Mouse (Mus musculus): Measurements from ENCODE around the gene Fbxw11. TPM values are rescaled to one million over a fixed set of nuclear protein-coding genes. Genes with fewer than 3 reads are reported as not detected.

Fbxw11 gene
- total RNA-seq, 2 experiments from 2014 or later = 111 to 120 TPM

GRCm38 (mm10) chr11:32725171-32725570 is 82.6 kb downstream of the Fbxw11 start:
- DNase-seq (ENCODE audit: low spot score in 2 of 2) = no peak
- intact Hi-C loops (cut with DNase I) = no loop called here

DNA sequence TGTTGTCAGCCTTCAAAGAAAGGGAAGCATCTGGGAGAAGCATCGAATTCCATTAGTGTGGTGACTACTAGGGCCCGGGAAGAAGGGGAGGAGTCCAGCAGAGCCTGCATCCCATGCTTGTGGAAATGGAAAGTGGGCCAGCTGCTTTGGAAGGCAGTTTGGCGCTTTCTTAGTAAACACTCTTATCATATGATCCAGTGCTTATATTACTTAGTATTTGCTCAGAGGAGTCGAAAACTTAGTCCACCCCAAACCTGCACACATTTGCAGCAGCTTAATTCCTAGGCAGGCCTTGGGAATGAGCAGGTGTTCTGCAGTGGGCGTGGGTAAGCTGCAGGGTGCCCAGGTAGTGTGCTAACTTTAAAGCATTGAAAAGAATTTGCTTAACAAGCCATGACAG is 89.9 kb downstream of the Fbxw11 start:
- no peak for DNase-seq (ENCODE audit: low spot score in 2 of 2)
- intact Hi-C loops (cut with DNase I) = loop anchor here (5.0 kb wide), 1 partner anchor 415 kb away; the partner anchor contains the start of gene Fgf18

DNA sequence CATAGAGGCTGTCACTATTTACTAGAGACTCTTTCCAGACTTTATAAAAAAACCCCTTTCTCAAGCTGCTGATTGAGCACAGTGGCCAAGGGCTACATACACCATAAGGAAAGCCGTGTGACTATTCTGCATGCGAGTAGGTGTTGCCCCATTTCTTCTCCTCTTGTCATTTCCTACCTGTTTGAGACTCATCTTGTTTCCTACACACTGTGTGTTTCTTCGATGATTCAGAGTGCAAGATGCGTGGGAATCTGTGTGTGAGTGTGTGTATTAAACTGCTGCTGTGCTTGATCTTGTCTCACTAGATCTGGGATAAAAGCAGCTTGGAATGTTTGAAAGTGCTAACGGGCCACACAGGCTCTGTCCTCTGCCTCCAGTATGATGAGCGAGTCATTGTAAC is 90.7 kb downstream of the Fbxw11 start:
- no peak for DNase-seq (ENCODE audit: low spot score in 2 of 2)
- intact Hi-C loops (cut with DNase I) = loop anchor here (5.0 kb wide), 1 partner anchor 414 kb away; the partner anchor contains the start of gene Fgf18

DNA sequence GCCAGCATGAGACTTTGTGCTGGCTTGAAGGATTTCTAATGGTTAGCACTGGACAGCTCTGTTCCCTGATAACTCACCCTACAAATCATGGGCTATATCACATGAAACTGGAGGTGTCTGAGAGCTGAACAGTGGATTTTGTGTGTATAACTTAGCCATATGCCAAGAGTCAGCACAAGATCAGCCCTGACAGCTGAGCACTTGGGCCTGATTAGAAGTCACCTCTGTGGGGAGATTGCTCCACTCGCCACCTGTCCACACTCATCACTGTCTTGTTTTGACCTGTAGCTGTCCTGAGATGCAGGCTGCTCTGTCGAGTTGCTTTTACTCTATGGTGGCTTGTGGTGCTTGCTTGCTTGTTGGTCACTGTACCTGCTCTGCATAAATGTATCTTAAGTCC is 93.8 kb downstream of the Fbxw11 start:
- intact Hi-C loops (cut with DNase I) = loop anchor here (5.0 kb wide), 1 partner anchor 421 kb away; no protein-coding TSS in a partner anchor
- DNase-seq (ENCODE audit: low spot score in 2 of 2) = no peak

DNA sequence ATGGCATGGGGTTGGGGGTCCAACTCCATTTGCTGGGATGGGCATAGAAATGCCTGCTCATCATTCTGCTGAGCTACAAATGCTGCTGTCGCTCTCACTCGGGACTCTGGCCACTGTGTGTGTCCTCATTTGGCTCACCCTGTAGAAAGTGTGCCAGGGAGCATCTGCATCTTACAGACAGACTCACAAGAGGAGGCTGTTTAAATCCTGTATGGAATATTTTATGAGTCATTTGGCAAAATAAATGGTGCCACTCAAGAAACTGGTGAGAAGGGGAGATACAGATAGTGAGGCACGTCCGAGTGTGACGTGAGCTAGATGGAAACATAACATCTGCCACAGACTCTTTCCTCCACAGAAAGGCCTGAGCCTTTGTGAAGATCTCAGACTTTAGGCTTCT is 95.2 kb downstream of the Fbxw11 start:
- DNase-seq (ENCODE audit: low spot score in 2 of 2) = no peak
- intact Hi-C loops (cut with DNase I) = loop anchor here (5.0 kb wide), 1 partner anchor 420 kb away; no protein-coding TSS in a partner anchor

GRCm38 (mm10) chr11:32743891-32744290 is 101.4 kb downstream of the Fbxw11 start:
- no peak for DNase-seq (ENCODE audit: low spot score in 2 of 2)
- intact Hi-C loops (cut with DNase I) = no loop called here

DNA sequence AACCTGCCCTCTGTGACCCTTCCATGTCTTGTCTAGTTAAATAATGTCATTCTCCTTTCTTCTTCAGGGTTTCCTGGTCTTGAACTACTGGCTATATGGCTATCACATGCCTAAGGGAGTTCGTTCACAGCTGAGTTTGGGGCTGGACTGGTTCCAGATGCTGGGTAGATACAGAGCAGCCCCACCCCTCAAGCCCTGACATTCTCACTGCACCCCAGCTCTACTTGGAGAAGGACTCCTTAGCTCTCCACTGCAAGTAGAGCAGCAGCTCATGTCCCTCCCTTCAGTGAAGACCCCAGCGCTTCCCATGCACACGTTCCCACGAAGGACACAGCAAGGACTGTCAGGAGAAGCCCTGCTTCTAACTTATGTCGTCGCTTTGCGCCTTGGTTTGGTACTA is 101.9 kb downstream of the Fbxw11 start:
- DNase-seq (ENCODE audit: low spot score in 2 of 2) = no peak
- intact Hi-C loops (cut with DNase I) = no loop called here

DNA sequence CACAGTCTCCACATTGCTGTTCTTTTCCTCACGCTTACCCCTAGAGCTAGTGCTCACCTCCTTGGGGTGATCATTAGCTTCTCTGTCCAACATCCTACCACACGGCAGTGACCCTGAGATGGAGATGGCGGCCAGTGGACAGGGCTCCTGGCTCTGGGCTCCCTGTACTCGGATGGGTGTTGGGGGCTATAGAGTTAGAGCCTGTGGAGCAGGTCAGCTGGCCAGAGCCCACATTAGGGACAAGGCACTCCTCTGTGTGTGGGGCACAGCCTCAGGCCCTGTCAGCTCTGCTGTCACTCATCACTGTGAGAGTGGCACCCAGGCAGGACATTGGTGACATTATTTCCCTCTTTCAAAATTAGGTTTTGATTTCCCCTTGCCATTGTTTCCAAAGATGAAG is 102.9 kb downstream of the Fbxw11 start:
- no peak for DNase-seq (ENCODE audit: low spot score in 2 of 2)
- intact Hi-C loops (cut with DNase I) = no loop called here

GRCm38 (mm10) chr11:32746036-32746435 is 103.5 kb downstream of the Fbxw11 start:
- DNase-seq (ENCODE audit: low spot score in 2 of 2) = no peak
- intact Hi-C loops (cut with DNase I) = no loop called here

GRCm38 (mm10) chr11:32746475-32746874 is 104.0 kb downstream of the Fbxw11 start:
- intact Hi-C loops (cut with DNase I) = no loop called here
- DNase-seq (ENCODE audit: low spot score in 2 of 2) = no peak

- intact Hi-C loops (cut with DNase I) = no loop called here
- no peak for DNase-seq (ENCODE audit: low spot score in 2 of 2)
Measured at GRCm38 (mm10) chr11:32748800-32749199, 106.3 kb downstream of the Fbxw11 start.

GRCm38 (mm10) chr11:32751863-32752594 is 109.5 kb downstream of the Fbxw11 start:
- peak; percentile 11 to 24 for DNase-seq (ENCODE audit: low spot score in 2 of 2)
- intact Hi-C loops (cut with DNase I) = no loop called here

DNA sequence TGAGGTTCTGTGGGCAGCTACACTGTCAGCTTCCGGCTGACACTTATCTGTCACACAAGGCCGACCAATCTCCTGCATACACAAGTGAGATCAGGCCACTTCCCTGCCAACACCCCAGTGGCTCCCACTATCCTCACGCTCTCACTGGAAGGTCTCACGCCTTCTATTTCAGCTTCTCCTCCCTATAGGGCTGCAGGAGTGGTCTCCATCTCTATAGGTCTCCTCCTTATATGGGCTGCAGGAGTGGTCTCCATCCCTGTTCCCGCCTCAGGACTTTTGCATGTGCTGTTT is 110.0 kb downstream of the Fbxw11 start:
- DNase-seq (ENCODE audit: low spot score in 2 of 2) = no peak
- intact Hi-C loops (cut with DNase I) = no loop called here

GRCm38 (mm10) chr11:32753358-32753757 is 110.8 kb downstream of the Fbxw11 start:
- DNase-seq (ENCODE audit: low spot score in 2 of 2) = no peak
- intact Hi-C loops (cut with DNase I) = no loop called here

GRCm38 (mm10) chr11:32762773-32763172 is 120.2 kb downstream of the Fbxw11 start:
- no peak for DNase-seq (ENCODE audit: low spot score in 2 of 2)

GRCm38 (mm10) chr11:32767496-32768230 is 125.1 kb downstream of the Fbxw11 start:
- intact Hi-C loops (cut with DNase I) = no loop called here
- DNase-seq (ENCODE audit: low spot score in 2 of 2) = no peak

More at GRCm38 (mm10) chr11:32762773-32763172, 120.2 kb downstream of the Fbxw11 start:
- intact Hi-C loops (cut with DNase I) = no loop called here

DNA sequence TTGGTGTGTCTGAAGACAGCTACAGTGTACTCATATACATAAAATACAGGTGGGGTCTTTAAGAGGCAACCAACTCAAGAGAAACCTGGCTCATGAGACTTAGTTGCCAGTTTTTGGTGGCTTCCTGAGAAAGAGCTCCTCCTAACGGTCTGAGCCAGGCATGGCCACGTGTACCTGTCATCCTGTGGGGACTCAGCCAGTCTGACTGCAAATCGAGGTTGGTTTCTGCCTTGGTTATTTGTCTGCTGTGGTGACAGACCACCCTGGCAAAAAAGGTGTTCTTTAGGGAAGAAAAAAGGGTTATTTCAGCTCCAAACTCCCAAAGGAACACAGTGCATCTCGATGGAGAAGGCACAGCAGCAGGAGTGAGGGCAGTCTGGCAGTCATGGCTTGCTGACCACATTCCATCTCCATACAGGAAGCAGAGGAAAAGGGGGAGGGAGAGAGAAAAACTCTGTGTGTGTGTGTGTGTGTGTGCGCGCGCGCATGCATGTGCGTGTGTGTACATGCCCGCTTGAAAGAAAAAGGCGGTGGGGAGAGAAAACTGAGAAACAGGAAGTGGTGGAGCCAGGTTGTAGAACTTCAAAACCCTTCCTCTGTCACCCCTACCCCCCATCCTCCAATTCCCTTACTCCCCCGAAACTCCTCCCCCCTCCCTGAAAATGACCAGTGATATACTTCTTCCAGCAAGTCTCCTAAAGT is 126.3 kb downstream of the Fbxw11 start:
- DNase-seq (ENCODE audit: low spot score in 2 of 2) = no peak
- intact Hi-C loops (cut with DNase I) = no loop called here

- peak; percentile 12 to 42 for DNase-seq (ENCODE audit: low spot score in 2 of 2)
- intact Hi-C loops (cut with DNase I) = no loop called here
Measured at GRCm38 (mm10) chr11:32780747-32781536, 138.4 kb downstream of the Fbxw11 start.

DNA sequence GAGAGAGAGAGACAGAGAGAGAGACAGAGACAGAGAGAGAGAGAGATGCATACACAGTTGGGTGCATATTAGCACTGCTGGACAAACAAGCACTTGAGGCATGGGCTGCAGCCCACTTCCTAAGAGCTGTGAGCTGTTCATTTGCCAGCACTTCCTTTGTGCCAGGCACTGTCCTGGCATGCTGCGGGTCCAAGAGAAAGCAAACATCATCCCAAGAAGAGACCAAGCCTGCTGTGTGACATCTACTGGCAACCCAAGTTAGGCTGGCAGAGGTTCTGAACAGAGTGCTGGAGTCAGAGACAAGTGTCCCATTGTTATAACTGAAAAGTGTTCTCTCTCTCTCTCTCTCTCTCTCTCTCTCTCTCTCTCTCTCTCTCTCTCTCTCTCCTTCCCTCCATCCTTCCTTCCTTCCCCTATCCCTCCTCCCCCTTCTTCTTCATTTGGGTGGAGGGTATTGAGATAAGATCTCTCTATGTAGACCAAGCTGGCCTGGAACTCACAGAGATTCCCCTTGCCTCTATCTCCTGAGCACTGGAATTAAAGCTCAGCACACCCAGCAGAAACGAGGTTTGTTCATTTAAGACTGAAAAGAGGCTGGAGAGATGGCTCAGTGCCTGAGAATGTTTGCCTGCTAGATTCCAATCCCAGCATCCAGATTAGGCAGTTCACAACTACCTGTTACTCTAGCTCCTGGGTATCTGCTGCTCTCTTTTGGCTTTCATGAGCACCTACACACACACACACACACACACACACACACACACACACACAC is 139.3 kb downstream of the Fbxw11 start:
- DNase-seq (ENCODE audit: low spot score in 2 of 2) = peak; percentile 34 to 64
- intact Hi-C loops (cut with DNase I) = no loop called here
